Mouse (Mus musculus) embryo, embryonic 11.5 days (tissue): ENCODE data around the gene Asna1.

Experiments
- DNase-seq: peaks from one replicate; pipeline ENCODE4 v3.0.0-alpha.2; 2012; ENCODE audit warnings: low read depth, low spot score

The Asna1 gene

GRCm38 (mm10) chr8:85035165-85035727 is 10.2 kb upstream of the Asna1 start:
- no peak for DNase-seq

DNA sequence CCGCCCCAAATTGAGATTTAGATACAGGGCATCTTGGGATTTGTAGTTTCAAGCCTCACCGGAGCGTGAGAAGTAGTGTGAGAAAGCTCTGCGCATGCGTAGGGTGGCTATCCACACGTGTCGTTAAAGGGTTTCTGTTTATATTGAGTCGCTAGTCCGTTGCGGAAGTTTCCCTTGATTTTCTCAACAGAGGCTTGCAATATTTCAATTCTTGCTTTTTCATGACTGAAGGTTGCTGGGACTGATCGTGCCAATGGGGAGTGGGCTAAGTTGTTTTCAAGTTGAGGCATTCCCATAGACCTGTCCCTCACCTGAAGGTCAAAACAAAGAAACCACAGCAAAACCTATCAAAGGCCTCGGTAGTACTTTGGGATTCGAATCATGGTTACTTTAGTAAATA is 9.7 kb upstream of the Asna1 start:
- no peak for DNase-seq

DNA sequence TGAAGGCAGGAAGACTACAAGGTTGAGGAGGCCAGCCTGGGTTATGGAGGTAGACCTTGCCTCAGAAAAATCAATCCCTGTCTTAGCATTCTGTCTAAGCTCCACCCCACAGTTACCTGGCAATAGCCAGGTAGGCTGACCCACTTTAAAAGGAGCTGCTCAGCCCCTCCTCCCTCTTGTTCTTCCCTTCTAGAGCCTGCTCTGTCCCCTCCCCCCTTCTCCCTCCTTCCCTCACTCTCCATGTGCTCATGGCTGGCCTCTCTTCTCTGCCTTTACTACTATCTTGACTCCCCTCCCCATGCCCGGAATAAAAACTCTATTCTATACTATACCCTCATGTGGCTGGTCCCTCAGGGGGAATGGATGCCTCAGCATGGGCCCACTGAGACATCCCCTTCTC is 8.8 kb upstream of the Asna1 start:
- no peak for DNase-seq

GRCm38 (mm10) chr8:85032622-85033311 is 7.7 kb upstream of the Asna1 start:
- DNase-seq, result no peak

GRCm38 (mm10) chr8:85029271-85029670 is 4.2 kb upstream of the Asna1 start:
- DNase-seq, result no peak

GRCm38 (mm10) chr8:85027922-85028321 is 2.8 kb upstream of the Asna1 start:
- DNase-seq, result no peak

DNA sequence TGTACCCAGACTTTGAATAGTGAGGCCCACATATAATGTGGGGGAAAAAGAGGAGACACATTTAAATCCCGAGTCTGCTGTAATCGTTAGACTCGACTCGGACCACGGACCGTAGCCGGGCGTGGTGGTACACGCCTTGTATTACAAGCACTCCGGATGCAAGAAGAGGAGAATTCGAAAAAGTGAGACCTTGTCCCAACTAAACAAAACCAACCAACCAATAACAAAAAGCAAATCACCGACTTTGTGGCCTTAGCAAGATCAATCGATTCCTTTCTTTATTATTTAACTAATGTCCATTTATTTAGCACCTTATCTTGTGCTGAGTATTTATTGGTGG is 2.4 kb upstream of the Asna1 start:
- no peak for DNase-seq

DNA sequence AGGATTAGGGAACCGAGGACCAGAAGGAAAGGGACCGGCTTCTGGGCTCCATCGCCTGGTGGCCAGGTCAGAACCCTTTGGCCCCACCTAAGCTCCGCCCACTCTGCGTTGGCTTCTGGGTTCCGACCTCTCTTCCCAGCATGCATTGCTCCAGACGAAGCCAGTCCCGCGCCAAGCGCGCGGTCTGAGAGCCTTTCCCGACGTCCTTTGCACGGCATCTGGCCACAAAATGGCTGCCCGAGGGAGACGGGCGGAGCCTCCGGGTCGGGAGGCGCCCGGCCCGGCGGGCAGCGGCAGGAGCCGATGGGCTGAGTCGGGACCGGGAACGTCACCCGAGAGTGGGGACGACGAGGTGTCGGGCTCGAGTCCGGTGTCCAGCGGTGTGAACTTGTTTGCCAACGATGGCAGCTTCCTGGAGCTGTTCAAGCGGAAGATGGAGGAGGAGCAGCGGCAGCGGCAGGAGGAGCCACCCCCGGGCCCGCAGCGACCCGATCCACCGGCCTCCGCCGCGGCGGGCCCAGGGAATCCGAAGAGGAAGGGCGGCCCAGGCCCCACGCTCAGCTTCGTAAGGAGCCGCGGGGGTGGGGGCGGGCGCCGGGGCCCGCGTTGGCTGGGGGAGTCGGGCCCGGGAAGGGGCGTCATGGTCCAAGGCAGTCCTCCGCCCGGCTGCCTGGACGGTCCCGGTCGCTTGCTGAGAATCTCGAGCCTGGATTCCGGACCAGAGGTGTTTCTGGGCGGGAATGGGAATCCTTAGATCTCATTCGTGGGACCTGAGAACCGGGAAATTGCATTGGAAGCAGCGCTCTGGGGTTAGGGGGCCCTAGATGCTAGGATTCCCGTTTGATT is 1.8 kb upstream of the Asna1 start, which contains the start of gene Trir:
Gene Trir (plus strand): TSS at position 154 of the 846 bp plus-strand sequence.
- peak; percentile 91 for DNase-seq

DNA sequence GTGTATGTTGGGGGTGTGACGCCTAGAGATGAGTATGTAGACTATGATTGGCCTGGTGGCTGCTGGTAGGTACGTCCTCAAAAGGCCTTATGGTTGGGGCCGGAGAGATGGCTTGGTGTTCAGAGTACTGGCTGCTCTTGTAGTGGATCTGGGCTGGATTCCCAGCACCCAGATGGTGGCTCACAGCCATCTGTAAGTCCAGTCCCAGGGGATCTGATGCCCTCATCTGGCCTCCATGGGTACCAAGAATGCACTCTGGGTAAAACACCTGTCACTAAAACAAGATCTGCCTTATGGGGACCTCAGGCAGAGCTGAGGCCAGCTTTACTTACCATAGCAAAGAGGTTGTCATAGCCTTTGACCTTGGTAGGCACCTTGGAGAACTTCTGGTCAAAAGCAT is 1.2 kb downstream of the Asna1 start:
- no peak for DNase-seq

DNA sequence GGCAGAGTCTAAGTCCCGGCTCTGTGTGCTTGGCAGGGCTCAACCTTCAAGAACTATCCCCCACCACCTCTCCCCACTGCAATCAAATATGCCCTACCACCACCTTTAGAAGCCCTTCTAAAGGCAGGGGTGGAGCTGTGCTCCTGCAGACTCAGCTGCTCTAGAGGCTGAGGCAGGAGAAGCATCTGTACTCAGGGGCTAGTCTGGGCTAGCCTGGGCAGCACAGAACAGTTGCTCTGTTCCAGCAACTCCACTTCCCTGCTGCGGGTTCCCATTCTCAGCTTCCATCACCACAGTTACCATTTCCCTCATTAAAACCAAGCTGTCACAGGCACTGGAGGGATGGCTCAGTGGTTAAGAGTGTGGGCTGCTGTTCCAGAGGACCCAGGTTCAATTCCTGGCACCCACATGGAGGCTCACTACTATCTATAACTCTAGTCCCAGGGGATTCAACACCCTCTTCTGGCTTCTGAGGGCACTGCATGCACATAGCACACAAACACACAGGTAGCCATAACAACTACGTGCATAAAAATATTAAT is 3.5 kb downstream of the Asna1 start:
- DNase-seq, result no peak

- DNase-seq, result no peak
Observed at GRCm38 (mm10) chr8:85017209-85017608, 7.9 kb downstream of the Asna1 start.

GRCm38 (mm10) chr8:85016724-85017123 is 8.4 kb downstream of the Asna1 start:
- no peak for DNase-seq

GRCm38 (mm10) chr8:85014431-85014830 is 10.7 kb downstream of the Asna1 start, which contains the start of gene Best2:
Best2 (minus strand) TSS chr8:85014531.
- DNase-seq, result no peak

DNA sequence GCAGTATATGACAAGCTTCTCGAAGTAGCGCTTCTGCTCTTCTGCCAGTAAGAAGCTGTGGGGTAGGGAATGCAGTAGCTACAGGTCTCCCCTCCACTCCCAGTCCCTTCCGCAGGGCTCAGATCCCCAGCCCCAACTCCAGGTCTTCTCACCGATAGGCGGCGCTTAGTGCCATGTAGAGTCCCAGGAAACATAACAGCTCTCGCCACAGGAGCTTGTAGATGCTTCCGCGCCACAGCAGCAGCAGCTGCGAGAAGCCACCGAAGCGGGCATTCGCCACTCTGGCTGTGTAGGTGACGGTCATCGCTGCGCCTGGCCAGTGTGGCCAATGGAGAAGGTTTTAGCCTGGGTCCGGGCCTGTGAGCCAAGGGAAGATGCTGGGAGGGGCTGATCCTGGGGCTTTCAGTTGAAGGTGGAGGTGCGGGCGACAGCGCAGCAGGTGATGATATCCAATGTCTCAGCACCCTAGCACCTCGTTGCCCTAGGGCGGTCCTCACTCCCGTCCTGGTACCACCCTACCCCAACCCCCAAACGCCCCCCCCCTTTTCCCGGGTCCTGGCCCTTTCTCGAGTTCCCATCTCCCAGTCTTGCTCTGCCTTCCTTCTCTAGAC is 11.7 kb downstream of the Asna1 start:
- DNase-seq, result no peak

DNA sequence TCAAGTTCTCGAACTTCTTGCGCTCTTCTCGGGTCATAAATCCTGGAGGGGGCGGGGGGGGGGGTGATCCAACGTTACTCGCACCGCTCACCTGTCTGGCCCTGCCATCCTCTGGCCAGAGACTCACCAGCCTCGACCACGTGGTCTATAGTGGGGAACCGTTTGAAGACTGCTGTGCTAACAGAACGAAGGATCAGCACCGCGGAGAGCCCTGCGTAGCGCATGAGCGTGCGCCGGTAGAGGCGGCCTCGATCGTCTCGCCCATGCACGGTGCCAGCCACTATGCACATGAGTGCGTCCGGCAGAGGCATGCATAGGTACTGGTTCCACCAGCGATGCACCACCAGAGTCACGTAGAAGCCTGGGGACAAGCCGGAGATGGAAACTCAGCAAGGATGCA is 13.8 kb downstream of the Asna1 start:
- no peak for DNase-seq

DNA sequence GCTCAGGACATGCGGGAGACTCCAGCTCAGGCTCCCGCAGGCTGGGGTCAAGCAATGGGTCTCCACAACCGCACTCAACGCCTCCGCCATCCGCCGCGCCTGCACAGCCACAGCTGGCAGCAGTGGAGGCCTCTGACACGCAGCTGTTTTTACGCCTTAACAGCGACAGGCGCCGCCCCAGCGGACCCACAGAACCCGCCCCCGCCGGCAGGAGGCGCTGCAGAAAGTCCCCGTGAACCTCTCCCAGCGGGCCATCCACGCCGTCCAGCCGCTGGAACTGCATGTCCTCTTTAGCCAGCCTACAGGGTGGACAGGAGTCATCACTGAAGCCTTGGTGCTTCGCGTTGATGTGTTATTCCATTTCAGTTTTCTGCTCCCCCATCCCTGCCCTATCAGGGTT is 17.4 kb downstream of the Asna1 start:
- DNase-seq, result no peak

DNA sequence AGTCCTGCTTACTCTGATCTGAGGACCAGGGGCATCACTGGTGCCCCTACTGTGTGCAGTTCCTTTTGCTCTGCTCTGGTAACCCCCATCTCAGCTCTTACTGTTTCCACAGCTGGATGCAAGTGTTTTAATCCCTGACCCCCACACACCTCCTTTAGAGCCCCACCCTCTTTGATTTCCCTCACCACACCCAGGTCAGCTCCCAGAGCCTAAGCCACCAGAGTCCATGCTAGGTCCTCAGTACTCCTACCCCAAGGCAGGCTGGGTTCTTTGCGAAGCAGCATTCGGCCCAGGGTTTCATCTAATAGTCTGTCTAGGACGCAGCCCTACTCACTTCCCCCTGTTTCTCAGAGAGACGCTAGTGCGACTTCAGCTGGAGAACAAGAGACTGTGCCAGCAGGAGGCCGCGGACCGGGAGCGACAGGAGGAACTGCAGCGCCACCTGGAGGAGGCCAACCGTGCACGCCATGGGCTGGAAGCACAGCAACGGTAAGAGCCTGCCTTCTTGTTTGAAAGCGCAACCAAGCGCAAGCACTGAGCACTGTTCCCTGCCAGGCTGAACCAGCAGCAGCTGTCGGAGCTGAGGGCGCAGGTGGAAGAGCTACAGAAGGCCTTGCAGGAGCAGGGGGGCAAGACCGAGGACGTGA is 27.3 kb downstream of the Asna1 start:
- DNase-seq, result peak; percentile 80

- DNase-seq, result no peak
Observed at GRCm38 (mm10) chr8:84996978-84997377, 28.1 kb downstream of the Asna1 start.

- DNase-seq, result no peak
Observed at GRCm38 (mm10) chr8:84995680-84996079, 29.4 kb downstream of the Asna1 start.

- DNase-seq, result no peak
Observed at GRCm38 (mm10) chr8:84994375-84994774, 30.7 kb downstream of the Asna1 start.

GRCm38 (mm10) chr8:84990836-84991235 is 34.2 kb downstream of the Asna1 start:
- no peak for DNase-seq
